ENCODE assay signal across 14 mouse cellular contexts in the genomic region with DNA sequence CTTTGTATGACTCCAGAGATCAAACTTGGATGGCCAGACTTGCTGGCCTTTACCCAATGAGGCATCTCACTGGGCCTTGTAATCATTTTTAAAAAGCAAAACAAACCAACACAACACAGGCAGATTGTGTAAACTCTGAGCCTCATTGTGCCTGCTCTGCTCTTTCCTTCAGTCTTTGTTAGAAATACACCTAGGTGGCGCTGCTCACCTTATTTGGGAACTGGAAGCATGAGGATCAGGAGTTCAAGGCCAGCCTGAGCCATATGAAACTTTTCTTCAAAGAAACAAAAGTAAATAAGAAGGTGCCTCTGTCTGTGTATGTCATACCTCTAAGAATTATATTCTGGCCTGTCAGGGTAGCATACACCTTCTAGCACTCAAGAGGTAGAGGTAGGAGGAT.
DNase-seq lines count a peak whose midpoint lies in the region; ATAC-seq and TF ChIP-seq lines count a peak whose summit lies in the region.
"Had no signal": no experiment of that assay in that cellular context is flagged by ENCODE, and none has a peak within 500 bp of the region (broad histone marks: within the 10 kb centered on the region; RNA-seq: fewer than 3 reads in every experiment).

No protein-coding gene starts in this region.

- H3K9me3 ChIP-seq in intestine, embryonic 16.5 days (ENCODE audit: control insufficient read depth, low read length), result no peaks in the 10 kb centered on the region
- H3K9me3 ChIP-seq: forebrain, embryonic 13.5 days; liver, embryonic 13.5 days; neural tube, embryonic 12.5 days had no signal

- TF ChIP-seq POLR2A in cerebellum, adult 2 months (IDR thresholded peaks at IDR 0.05; ENCODE audit: borderline replicate concordance, insufficient read depth, low read length), result no peak
- TF ChIP-seq POLR2A in liver, adult 2 months (IDR thresholded peaks at IDR 0.05; ENCODE audit: extremely low read depth, insufficient read depth, low read length), result no peak
- no peak for TF ChIP-seq POLR2A in brain, embryonic 14.5 days (IDR thresholded peaks at IDR 0.05; ENCODE audit: borderline replicate concordance, extremely low read depth, insufficient read depth, insufficient read length, poor library complexity, severe bottlenecking)

- no peak overlapping the region for H3K9ac ChIP-seq in liver, adult 2 months (ENCODE audit: low read depth, low read length)
- H3K9ac ChIP-seq in intestine, embryonic 16.5 days (ENCODE audit: low read depth, low read length), result no peak overlapping the region
- H3K9ac ChIP-seq: forebrain, embryonic 13.5 days; liver, embryonic 13.5 days; neural tube, embryonic 12.5 days had no signal

- H3K4me2 ChIP-seq in intestine, embryonic 16.5 days (ENCODE audit: low read depth, low read length), result no peak overlapping the region
- H3K4me2 ChIP-seq: forebrain, embryonic 13.5 days; liver, embryonic 13.5 days; neural tube, embryonic 12.5 days had no signal

- no peak for ATAC-seq in intestine, embryonic 16.5 days
- ATAC-seq: forebrain, embryonic 13.5 days had no signal

- H3K4me1 ChIP-seq in cerebellum, adult 2 months (ENCODE audit: control insufficient read depth, insufficient read depth, low read length), result no peaks in the 10 kb centered on the region
- H3K4me1 ChIP-seq in liver, adult 2 months (ENCODE audit: control insufficient read depth, insufficient read depth, low read length), result peaks cover 6% of the 10 kb centered on the region
- peaks cover 6% of the 10 kb centered on the region; the same call in 1 of the 2 replicates for H3K4me1 ChIP-seq in intestine, embryonic 16.5 days (ENCODE audit: control insufficient read depth, insufficient read depth, low read length)
- H3K4me1 ChIP-seq: liver, embryonic 13.5 days; neural tube, embryonic 12.5 days had no signal

- peak overlapping the region; percentile 30; the same call in 1 of the 2 replicates for H3K27ac ChIP-seq in cerebellum, adult 2 months (ENCODE audit: insufficient read depth, low read length)
- no peak overlapping the region for H3K27ac ChIP-seq in liver, adult 2 months (replicated peaks; ENCODE audit: insufficient read depth, low read depth, low read length)
- H3K27ac ChIP-seq in intestine, embryonic 16.5 days (ENCODE audit: low read length), result no peak overlapping the region
- H3K27ac ChIP-seq: forebrain, embryonic 13.5 days; liver, embryonic 13.5 days; neural tube, embryonic 12.5 days had no signal

- no peak for DNase-seq in cerebellum, adult 2 months
- no peak for DNase-seq in cerebellum, postnatal 25 days
- no peak for DNase-seq in liver, adult 2 months (ENCODE audit: extremely low read depth, low read depth, low spot score)
- DNase-seq in liver, result no peak
- DNase-seq in A20 (ENCODE audit: low read depth, low spot score), result peak; percentile 34
- DNase-seq in brain, embryonic 14.5 days (ENCODE audit: low read depth), result no peak
- DNase-seq in adrenal gland, postnatal 36 days, result no peak
- DNase-seq: gastrocnemius, postnatal 14 days; heart, postnatal 10 days; liver, embryonic 13.5 days; retina, postnatal 1 day had no signal

- no peaks in the 10 kb centered on the region for H3K79me2 ChIP-seq in liver, adult 2 months (ENCODE audit: control insufficient read depth, insufficient read depth, low read length)

- no peaks in the 10 kb centered on the region for H3K36me3 ChIP-seq in liver, adult 2 months (ENCODE audit: control insufficient read depth, insufficient read depth, low read length)
- H3K36me3 ChIP-seq in intestine, embryonic 16.5 days (ENCODE audit: control insufficient read depth, insufficient read depth, low read length), result no peaks in the 10 kb centered on the region
- H3K36me3 ChIP-seq: liver, embryonic 13.5 days; neural tube, embryonic 12.5 days had no signal

- no peaks in the 10 kb centered on the region for H3K27me3 ChIP-seq in cerebellum, adult 2 months (ENCODE audit: control insufficient read depth, insufficient read depth, low read length)
- no peaks in the 10 kb centered on the region for H3K27me3 ChIP-seq in liver, adult 2 months (ENCODE audit: control insufficient read depth, insufficient read depth, low read length)
- H3K27me3 ChIP-seq in intestine, embryonic 16.5 days (replicated peaks; ENCODE audit: control insufficient read depth, insufficient read depth, low read length), result no peaks in the 10 kb centered on the region
- H3K27me3 ChIP-seq: forebrain, embryonic 13.5 days; liver, embryonic 13.5 days; neural tube, embryonic 12.5 days had no signal

- WGBS in cerebellum, adult 2 months, result 84% methylated on average over 1 of the region's 1 CpGs
- 93% methylated on average over 1 of the region's 1 CpGs for WGBS in liver, adult 2 months
- WGBS in intestine, embryonic 16.5 days, result 83% methylated on average over 1 of the region's 1 CpGs

- 0 out of 2 replicates have a peak, but pooled peaks have one; percentile 18 for TF ChIP-seq CTCF in cerebellum, adult 2 months (IDR thresholded peaks at IDR 0.05; ENCODE audit: borderline replicate concordance, insufficient read depth, low read depth, low read length)
- peak; percentile 34; the same call in 1 of the 2 replicates for TF ChIP-seq CTCF in liver, adult 2 months (IDR thresholded peaks at IDR 0.05; ENCODE audit: low read depth, low read length)
- TF ChIP-seq CTCF in brain, embryonic 14.5 days (IDR thresholded peaks at IDR 0.05; ENCODE audit: borderline replicate concordance, extremely low read depth, insufficient read depth, insufficient read length), result peak; percentile 11; the same call in 1 of the 2 replicates

- H3K4me3 ChIP-seq in cerebellum, adult 2 months (replicated peaks; ENCODE audit: insufficient read depth, low read depth, low read length), result no peak overlapping the region
- H3K4me3 ChIP-seq in liver, adult 2 months (ENCODE audit: insufficient read depth, low read depth, low read length), result no peak overlapping the region
- H3K4me3 ChIP-seq in intestine, embryonic 16.5 days (ENCODE audit: low read length), result no peak overlapping the region
- H3K4me3 ChIP-seq: forebrain, embryonic 13.5 days; liver, embryonic 13.5 days; neural tube, embryonic 12.5 days had no signal
